Mouse (Mus musculus) urinary bladder, postnatal 14 days (tissue): ENCODE data around the gene Irf8.

ENCODE experiments used
- DNase-seq: peaks from one replicate; pipeline ENCODE4 v3.0.0; 2021; ENCODE audit warnings: low spot score

The Irf8 gene

GRCm38 (mm10) chr8:120735770-120736481 lies at the start of gene Irf8:
TSS of gene Irf8 (plus strand) at chr8:120736358.
- peak; percentile 91 for DNase-seq

GRCm38 (mm10) chr8:120686576-120686975 lies 49.6 kb upstream of the Irf8 start:
- DNase-seq: no peak

- peak; percentile 35 for DNase-seq
Observed at GRCm38 (mm10) chr8:120687786-120688185, 48.4 kb upstream of the Irf8 start.

- DNase-seq: no peak
Observed at GRCm38 (mm10) chr8:120688511-120688910, 47.6 kb upstream of the Irf8 start.

GRCm38 (mm10) chr8:120692934-120693333 lies 43.2 kb upstream of the Irf8 start:
- no peak for DNase-seq

- DNase-seq: peak; percentile 71
Observed at GRCm38 (mm10) chr8:120693861-120694493, 42.2 kb upstream of the Irf8 start.

GRCm38 (mm10) chr8:120696401-120697153 lies 39.6 kb upstream of the Irf8 start:
- DNase-seq: no peak

GRCm38 (mm10) chr8:120697154-120697978 lies 38.8 kb upstream of the Irf8 start:
- DNase-seq: peak; percentile 46

- no peak for DNase-seq
Observed at GRCm38 (mm10) chr8:120697979-120698272, 38.2 kb upstream of the Irf8 start.

GRCm38 (mm10) chr8:120698426-120698825 lies 37.7 kb upstream of the Irf8 start:
- no peak for DNase-seq

GRCm38 (mm10) chr8:120699079-120699478 lies 37.1 kb upstream of the Irf8 start:
- DNase-seq: no peak

- DNase-seq: no peak
Observed at GRCm38 (mm10) chr8:120699565-120699964, 36.6 kb upstream of the Irf8 start.

GRCm38 (mm10) chr8:120700053-120700452 lies 36.1 kb upstream of the Irf8 start:
- no peak for DNase-seq

- DNase-seq: peak; percentile 47
Observed at GRCm38 (mm10) chr8:120701758-120702465, 34.2 kb upstream of the Irf8 start.

GRCm38 (mm10) chr8:120704203-120704602 lies 32.0 kb upstream of the Irf8 start:
- no peak for DNase-seq

- no peak for DNase-seq
Observed at GRCm38 (mm10) chr8:120705163-120705562, 31.0 kb upstream of the Irf8 start.

- no peak for DNase-seq
Observed at GRCm38 (mm10) chr8:120706193-120706592, 30.0 kb upstream of the Irf8 start.

GRCm38 (mm10) chr8:120709176-120709575 lies 27.0 kb upstream of the Irf8 start:
- no peak for DNase-seq

- no peak for DNase-seq
Observed at GRCm38 (mm10) chr8:120715200-120715599, 21.0 kb upstream of the Irf8 start.

GRCm38 (mm10) chr8:120715996-120716680 lies 20.0 kb upstream of the Irf8 start:
- no peak for DNase-seq
